Mouse (Mus musculus) megakaryocyte, embryonic 14.5 days (primary cell): ENCODE results near the gene Fam98c. TPM values are rescaled to one million over a fixed set of nuclear protein-coding genes. Genes with fewer than 3 reads are reported as not detected.
A peak's percentile ranks its signal among the peaks of the same experiment; 100 is the strongest.
"Not testable (repeated sequence)": the region's sequence is repeated elsewhere in the genome, so short reads cannot be mapped to it uniquely, and the experiment has no call there.

Source experiments
- H3K27me3 ChIP-seq: replicated peaks from 2 replicates; pipeline ENCODE3; 2012; ENCODE audit warnings: inconsistent platforms
- H3K36me3 ChIP-seq: replicated peaks from 2 replicates; pipeline ENCODE3; 2012; ENCODE audit warnings: low read length, inconsistent platforms, mixed read lengths
- H3K4me1 ChIP-seq: 2 replicates; pipeline ENCODE4 v1.6.1; 2012; ENCODE audit warnings: inconsistent platforms
- H3K4me3 ChIP-seq: replicated peaks from 2 replicates; pipeline ENCODE3; 2012; ENCODE audit warnings: moderate library complexity, mild to moderate bottlenecking, inconsistent platforms
- H3K9me3 ChIP-seq: 2 replicates; pipeline ENCODE4 v1.6.1; 2012; ENCODE audit warnings: inconsistent platforms
- FLI1 ChIP-seq: IDR thresholded peaks from 2 replicates; pipeline ENCODE4 v1.6.1; 2012; ENCODE audit warnings: low read length, inconsistent platforms, mixed read lengths
- GATA1 ChIP-seq: IDR thresholded peaks from 3 replicates; pipeline ENCODE4 v1.6.1; 2012; ENCODE audit warnings: mixed read lengths, low read length, inconsistent platforms, borderline replicate concordance
- polyA plus RNA-seq: library from polyadenylated mRNA; stranded (reverse); fragments of >175 nt; gene quantifications from 2 replicates; pipeline ENCODE4 v1.2.3, GENCODE M21; 2012; ENCODE audit warnings: low replicate concordance; ENCODE audit not compliant: insufficient read depth

Fam98c gene
- polyA plus RNA-seq, 1 experiment: 135 TPM

GRCm38 (mm10) chr7:29162294-29162693 lies 6.3 kb upstream of the Fam98c start:
- no peak for TF ChIP-seq FLI1
- no peak for TF ChIP-seq GATA1
- Histone ChIP-seq H3K36me3 (peaks cover 72% of the 10 kb centered on the region), H3K9me3 (no peaks in the 10 kb centered on the region), H3K4me1 (peaks cover 19% of the 10 kb centered on the region), H3K4me3 (no peak overlapping the region), H3K27me3 (peaks cover 11% of the 10 kb centered on the region)

- Histone ChIP-seq H3K9me3 (peaks cover 5% of the 10 kb centered on the region; the same call in 1 of the 2 replicates), H3K27me3 (peaks cover 11% of the 10 kb centered on the region), H3K4me3 (no peak overlapping the region), H3K4me1 (peaks cover 27% of the 10 kb centered on the region), H3K36me3 (peaks cover 58% of the 10 kb centered on the region)
- TF ChIP-seq FLI1 (no peak), GATA1 (no peak)
Measured at GRCm38 (mm10) chr7:29158264-29158663, 2.2 kb upstream of the Fam98c start.

- peaks cover 8% of the 10 kb centered on the region for H3K27me3 ChIP-seq
- H3K4me1 ChIP-seq: peaks cover 36% of the 10 kb centered on the region
- H3K4me3 ChIP-seq: peak overlapping the region; percentile 100
- TF ChIP-seq GATA1 (no peak), FLI1 (no peak)
- H3K9me3 ChIP-seq: peaks cover 5% of the 10 kb centered on the region; the same call in 1 of the 2 replicates
- peaks cover 45% of the 10 kb centered on the region for H3K36me3 ChIP-seq
Measured at GRCm38 (mm10) chr7:29155196-29155837, 717 bp downstream of the Fam98c start.

DNA sequence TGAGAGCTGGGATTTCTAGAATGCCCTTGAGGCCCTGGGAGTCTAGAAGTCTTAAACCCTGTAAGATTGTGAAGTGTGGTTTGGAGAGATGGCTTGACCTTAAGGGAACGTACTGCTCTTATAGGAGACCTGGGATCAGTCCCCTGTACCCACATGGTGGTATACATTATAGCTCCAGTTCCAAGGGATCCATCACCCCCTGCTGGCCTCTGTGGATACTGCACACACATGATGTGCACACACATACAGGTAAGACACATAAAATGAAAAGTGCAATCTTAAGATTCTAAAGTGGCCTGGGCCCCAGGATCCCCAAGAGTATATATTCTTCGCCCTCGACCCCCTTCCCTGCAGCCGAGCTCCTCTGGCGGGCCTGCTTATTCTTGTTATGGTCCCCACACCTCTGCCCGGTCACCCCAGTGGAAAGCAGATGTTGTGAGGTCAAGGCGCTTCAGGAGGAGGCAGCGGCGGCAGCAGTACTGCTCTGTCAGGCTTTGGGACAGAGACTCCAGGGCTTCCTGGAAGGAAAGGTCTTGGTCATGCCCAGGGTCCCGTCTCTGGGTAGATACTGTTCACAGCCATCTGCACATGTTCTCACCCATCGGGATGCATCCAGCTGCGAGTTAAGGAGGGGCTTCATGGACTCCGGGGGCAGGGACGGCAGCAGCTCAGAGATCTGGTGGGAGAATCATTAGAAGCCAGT lies 1.9 kb downstream of the Fam98c start:
- Histone ChIP-seq H3K27me3 (peaks cover 7% of the 10 kb centered on the region), H3K4me3 (no peak overlapping the region), H3K9me3 (peaks cover 5% of the 10 kb centered on the region; the same call in 1 of the 2 replicates), H3K36me3 (peaks cover 40% of the 10 kb centered on the region), H3K4me1 (peaks cover 44% of the 10 kb centered on the region)
- TF ChIP-seq GATA1 (no peak), FLI1 (no peak)

- peaks cover 4% of the 10 kb centered on the region for H3K27me3 ChIP-seq
- no peak for TF ChIP-seq GATA1
- TF ChIP-seq FLI1: no peak
- H3K36me3 ChIP-seq: peaks cover 35% of the 10 kb centered on the region
- H3K4me3 ChIP-seq: no peak overlapping the region
- H3K4me1 ChIP-seq: peaks cover 45% of the 10 kb centered on the region
- peaks cover 5% of the 10 kb centered on the region; the same call in 1 of the 2 replicates for H3K9me3 ChIP-seq
Measured at GRCm38 (mm10) chr7:29151486-29151885, 4.5 kb downstream of the Fam98c start.

GRCm38 (mm10) chr7:29148771-29149170 lies 7.3 kb downstream of the Fam98c start:
- TF ChIP-seq FLI1 (no peak), GATA1 (no peak)
- Histone ChIP-seq H3K4me3 (peak overlapping the region; percentile 8), H3K4me1 (peaks cover 56% of the 10 kb centered on the region), H3K27me3 (peaks cover 4% of the 10 kb centered on the region), H3K36me3 (peaks cover 22% of the 10 kb centered on the region), H3K9me3 (no peaks in the 10 kb centered on the region)

DNA sequence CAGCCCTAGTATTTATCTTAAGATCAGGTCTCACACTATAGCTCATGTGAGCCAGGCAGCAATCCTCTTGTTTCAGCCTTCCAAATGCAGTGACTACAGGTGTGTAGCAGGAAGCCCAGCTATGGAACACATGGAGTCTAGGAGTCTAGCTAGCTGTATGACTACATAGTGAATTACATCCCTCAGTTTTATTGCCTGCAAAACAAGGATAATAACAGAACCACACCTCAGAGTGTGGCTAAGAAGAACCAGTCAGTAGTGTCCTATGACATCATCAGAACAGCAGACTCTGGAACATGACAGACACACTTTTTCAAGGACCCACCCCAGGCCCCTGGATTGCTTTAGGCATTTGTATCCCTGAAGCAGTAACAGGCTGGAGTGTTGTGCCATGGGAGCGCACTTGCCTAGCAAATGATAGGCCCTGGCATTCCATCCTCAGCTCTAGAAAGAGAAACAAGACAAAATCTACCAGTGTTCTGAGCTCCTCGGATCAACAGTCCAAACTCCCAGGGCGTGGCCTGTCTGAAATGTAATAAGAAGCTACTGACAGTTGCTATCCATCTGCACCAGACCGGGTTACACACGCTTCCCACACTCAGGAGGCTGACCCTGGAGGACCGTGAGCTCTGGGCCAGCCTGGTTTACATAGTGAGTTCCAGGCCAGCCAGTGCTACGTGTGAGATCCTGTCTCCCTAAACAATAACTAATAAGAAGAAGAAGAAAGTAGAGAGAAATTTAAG lies 9.2 kb downstream of the Fam98c start:
- TF ChIP-seq FLI1: no peak
- no peak for TF ChIP-seq GATA1
- Histone ChIP-seq H3K9me3 (no peaks in the 10 kb centered on the region), H3K27me3 (peaks cover 4% of the 10 kb centered on the region), H3K36me3 (peaks cover 3% of the 10 kb centered on the region), H3K4me3 (no peak overlapping the region), H3K4me1 (peaks cover 73% of the 10 kb centered on the region)

DNA sequence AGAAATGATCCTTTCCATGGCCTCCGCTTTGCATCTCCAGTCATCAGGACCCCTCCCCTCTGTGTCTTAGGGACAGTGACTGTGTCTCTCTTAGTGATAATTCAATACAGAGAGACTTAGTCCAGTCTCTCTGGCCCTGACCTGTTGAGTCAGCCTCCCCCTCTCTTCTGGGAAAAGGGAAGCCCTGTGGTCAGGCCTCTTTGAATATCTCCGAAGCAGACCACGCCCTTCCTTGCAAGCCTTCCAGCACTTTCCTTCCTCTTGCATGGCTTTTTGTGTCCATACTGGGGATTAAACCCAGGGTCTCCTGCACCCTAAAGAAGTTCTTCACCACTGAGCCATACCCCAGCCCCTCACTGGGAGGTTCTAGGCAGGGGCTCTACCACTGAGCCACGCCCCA lies 12.0 kb downstream of the Fam98c start:
- Histone ChIP-seq H3K4me3 (peak overlapping the region; percentile 73), H3K9me3 (no peaks in the 10 kb centered on the region), H3K27me3 (peaks cover 4% of the 10 kb centered on the region), H3K36me3 (no peaks in the 10 kb centered on the region), H3K4me1 (peaks cover 63% of the 10 kb centered on the region)
- TF ChIP-seq GATA1 (no peak), FLI1 (no peak)

GRCm38 (mm10) chr7:29141416-29141815 lies 14.6 kb downstream of the Fam98c start:
- H3K4me3 ChIP-seq: no peak overlapping the region
- peaks cover 6% of the 10 kb centered on the region for H3K27me3 ChIP-seq
- H3K9me3 ChIP-seq: no peaks in the 10 kb centered on the region
- TF ChIP-seq FLI1: no peak
- no peak for TF ChIP-seq GATA1
- no peaks in the 10 kb centered on the region for H3K36me3 ChIP-seq
- peaks cover 67% of the 10 kb centered on the region for H3K4me1 ChIP-seq

DNA sequence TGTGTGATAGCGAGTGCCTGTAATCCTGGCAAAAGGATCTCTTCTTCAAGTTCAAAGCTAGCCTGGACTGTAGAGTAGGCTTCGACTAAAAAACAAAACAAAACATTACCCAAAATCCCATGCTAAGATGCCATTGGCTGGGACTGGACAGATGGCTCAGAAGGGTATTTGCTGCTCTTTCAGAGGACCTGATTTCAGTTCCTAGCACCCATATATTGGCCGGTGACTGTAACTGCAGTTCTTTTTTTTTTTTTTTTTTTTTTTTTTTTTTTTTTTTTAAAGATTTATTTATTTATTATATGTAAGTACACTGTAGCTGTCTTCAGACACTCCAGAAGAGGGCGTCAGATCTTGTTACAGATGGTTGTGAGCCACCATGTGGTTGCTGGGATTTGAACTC lies 16.8 kb downstream of the Fam98c start:
- not testable (repeated sequence) for H3K4me3 ChIP-seq, H3K9me3 ChIP-seq, H3K36me3 ChIP-seq, H3K27me3 ChIP-seq
- peaks cover 69% of the 10 kb centered on the region for H3K4me1 ChIP-seq
